Mouse (Mus musculus): ENCODE results near the gene Lrrc75b.

DNA sequence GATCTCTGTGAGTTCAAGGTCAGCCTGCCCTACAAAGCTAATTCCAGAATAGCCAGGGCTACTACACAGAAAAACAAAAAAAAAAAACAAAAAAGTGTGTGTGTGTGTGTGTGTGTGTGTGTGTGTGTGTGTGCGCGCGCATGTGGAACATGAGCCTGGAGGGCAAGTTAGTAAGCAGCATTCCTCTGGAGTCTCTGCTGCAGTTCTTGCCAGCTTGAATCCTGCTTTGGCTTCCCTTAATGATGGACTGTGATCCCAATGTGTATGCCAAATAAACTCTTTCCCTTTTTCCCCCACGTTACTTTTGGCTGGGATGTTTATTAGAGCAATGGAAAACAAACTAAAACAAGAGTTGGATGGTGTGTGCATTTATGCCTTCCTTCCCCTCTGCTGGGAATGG is 38.5 kb downstream of the Lrrc75b start:
- no peak for TF ChIP-seq CTCF (IDR thresholded peaks at IDR 0.05; ENCODE audit: low read depth)
- no peak for TF ChIP-seq EP300 (IDR thresholded peaks at IDR 0.05; ENCODE audit: low read depth)

Measured in liver, embryonic 14.5 days (tissue).